Mouse (Mus musculus) lung, adult 2 months (tissue): ENCODE data around the gene Qsox1.

Source experiments
- CTCF ChIP-seq: fragments of 200-500 bp; IDR thresholded peaks from 2 replicates; pipeline ENCODE4 v1.5.1; 2011; ENCODE audit warnings: mild to moderate bottlenecking, low read length, control low read depth; ENCODE audit not compliant: insufficient read depth
- POLR2A ChIP-seq: fragments of 200-500 bp; IDR thresholded peaks from 2 replicates; pipeline ENCODE4 v1.6.1; 2011; ENCODE audit warnings: low read depth, mild to moderate bottlenecking, control low read depth, low read length, borderline replicate concordance; ENCODE audit errors: extremely low read depth

GRCm38 (mm10) chr1:155827703-155828295 lies 15.1 kb upstream of the Qsox1 start:
- TF ChIP-seq CTCF (no peak), POLR2A (no peak)
